Mouse (Mus musculus): ENCODE results near the gene Tfpi.

Gene Tfpi

DNA sequence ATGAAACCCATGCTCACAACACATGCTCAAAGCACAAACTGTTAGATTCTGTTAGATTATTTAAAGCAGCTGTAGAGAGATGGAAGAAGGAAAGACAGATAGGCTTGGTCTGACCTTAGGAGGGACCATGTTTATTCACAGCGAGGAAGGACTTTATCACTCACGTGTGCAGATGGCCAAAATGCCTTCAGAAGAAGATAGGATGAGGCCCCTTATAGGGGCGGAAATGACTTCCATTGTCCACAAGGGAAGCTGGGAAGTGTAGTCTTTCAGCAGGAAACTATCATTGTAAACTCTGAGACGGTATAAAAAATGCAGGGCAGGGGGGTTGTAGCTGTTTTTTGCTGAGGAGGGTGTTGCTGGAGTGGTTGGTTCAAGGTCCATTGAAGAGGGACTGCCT, at the start of gene Tfpi:
Tfpi (minus strand) TSS at position 199 of the 400 bp plus-strand sequence.
- DNase-seq: no peak

DNA sequence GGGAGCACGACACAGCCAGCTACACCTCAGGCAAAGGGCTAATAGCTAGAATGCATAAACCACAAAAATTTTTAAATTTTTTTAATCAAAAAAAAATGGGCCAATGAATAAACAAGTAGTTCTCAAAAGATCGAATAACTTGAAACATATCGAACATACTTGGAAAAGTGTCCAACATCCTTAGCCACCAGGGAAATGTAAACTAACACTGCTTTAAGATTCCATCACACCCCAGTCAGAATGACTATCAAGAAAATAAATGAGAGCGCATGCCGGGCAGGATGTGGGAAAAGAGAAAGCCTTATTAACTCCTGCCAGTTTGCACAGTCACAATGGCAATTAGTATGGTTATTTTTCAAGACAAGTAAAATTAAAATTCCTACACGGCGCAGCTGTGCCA, 49.6 kb upstream of the Tfpi start:
- DNase-seq: no peak

DNA sequence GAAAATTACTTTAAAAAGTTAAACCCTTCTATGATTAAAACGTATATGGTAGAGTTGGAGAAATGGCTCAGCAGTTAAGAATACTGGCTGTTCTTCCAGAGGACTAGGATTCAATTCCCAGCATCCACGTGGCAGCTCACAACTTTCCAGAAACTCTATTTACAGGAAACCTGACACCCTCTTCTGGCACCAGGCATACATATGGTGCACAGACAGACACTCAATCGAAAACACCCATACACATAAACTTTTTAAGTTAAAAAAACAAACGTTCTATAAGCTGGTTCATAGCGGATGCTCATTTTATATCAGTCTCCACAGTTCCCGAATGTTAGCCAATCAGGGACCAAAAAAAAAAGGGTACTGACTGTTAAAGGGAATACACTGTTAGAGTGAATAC, 49.2 kb upstream of the Tfpi start:
- DNase-seq: no peak

DNA sequence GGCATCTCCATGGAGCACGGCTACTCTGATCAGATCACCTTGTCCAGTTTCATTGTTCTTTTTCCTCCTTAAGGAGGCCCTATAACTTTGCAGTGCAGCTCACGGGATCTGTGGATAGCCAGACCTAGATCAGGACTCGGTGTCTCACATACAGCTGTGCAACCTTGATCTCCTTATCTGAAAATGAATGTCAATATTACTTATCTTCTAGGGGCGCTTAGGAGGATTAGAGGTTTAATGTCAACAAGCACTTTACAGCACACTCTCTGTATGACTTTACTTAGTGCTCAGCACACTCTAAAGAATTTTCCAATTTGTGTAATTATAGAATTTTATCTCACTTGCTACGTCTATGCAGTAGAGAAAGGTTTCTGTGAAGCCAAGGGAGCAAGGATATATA, 48.5 kb upstream of the Tfpi start:
- no peak for DNase-seq

DNA sequence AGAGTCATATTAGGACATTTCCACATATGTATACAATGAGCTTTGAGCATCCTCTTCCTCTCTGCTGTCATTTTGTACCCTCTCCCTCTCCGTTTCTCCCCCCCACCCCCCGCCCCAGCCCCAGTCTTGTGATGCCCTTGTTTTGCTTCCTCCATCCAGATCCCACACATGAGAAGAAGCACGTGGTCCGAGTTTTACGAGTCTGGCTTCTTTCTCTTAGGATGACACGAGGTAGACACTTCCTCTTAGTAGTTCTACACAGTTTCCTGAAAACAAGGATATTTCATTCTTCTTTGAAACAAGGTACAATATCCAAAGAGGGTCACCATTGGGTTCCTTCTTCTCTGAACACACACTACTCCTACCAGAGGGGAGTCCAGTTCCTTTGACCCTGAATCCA, 47.4 kb upstream of the Tfpi start:
- DNase-seq: no peak

DNA sequence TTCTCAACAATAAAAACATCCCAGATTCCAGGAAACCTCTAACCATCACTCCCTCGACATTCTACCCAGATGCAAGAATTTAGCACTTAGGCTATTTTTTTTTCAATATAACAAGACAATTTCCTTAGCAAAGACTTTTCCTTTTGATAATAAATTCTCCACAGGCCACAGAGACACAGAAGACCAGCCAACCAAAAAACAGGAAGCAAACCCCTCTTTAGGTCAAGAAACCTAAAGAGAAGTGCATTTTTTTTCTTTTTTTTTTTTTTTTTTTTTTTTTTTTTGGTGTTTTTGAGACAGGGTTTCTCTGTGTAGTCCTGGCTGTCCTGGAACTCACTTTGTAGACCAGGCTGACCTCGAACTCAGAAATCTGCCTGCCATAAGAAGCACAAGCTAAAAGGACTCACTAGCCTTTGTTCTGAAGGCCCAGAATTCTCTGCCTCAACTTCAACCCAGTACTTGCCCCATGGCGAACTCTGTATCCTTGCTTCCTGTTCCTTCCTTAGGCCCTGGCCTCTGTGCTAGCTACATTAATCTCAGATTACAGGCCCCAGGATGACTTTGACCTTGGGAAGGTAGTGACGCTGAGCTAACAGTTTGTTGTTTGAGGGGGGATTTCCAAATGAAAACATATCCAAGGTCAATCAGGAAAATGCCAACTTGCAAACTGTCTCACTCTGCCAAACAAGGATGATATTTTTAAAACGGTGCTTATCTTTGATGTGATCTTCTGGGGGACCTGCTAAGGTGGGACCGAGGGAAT, 46.7 kb upstream of the Tfpi start:
- no peak for DNase-seq

DNA sequence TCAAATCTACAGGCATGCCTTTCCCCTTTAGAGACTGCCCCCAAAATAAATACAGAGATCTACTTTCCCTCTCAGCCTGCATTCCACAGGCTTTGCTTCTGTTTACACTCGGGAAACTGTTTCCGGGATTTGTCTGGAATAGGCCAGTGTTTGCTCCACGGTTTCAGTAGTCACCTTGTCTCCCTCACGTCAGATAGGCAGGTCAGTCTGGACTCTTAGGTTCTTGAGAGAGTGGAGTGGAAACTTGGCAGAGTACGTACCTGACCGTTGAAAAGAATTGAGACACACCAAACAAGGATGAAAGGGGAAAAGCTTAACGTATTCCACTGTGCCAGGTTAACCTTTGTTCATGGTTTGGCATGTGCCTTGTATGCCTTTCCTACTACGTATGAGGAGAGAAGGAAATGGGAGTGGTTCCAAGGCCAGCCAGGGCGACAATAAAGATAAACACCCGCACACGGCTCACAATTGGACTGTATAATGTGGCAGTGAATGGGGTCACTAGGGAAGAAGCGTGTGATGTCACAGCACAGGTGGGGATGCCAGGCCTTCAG, 43.0 kb upstream of the Tfpi start:
- no peak for DNase-seq

DNA sequence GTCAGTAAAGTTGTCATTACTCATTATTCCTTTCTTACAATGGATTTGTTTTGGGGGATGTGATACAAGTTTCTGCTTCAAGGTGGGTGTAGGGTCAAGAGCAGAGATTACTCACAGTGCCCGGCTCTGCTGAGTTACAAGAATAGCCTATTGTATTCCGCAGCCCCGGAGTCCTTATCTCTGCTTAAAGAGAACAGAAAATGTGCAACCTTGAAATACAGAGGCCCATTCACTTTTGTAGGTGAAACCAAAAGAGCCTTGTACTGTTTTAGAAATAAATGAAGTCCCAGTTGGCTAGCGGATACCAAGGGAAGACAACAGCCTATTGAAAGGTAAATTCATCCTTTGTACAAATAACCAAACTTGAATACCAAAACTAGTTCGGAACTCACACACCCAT, 42.2 kb upstream of the Tfpi start:
- no peak for DNase-seq

DNA sequence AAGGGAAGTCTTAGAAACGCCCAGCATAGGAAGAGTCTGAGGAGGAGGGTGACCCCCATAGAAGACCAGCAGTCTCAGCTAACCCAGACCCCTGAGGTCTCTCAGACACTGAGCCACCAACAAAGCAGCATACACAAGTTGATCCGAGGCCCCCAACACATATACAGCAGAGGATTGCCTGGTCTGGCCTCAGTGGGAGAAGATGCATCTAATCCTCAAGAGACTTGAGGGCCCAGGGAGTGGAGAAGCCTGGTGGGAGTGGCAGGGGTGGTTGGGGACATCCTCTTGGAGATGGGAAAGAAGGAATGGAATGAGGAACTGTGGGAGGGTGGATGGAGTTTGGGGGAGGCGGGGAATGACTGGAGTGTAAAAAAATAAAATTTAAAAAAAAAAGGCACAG, 36.7 kb upstream of the Tfpi start:
- no peak for DNase-seq

DNA sequence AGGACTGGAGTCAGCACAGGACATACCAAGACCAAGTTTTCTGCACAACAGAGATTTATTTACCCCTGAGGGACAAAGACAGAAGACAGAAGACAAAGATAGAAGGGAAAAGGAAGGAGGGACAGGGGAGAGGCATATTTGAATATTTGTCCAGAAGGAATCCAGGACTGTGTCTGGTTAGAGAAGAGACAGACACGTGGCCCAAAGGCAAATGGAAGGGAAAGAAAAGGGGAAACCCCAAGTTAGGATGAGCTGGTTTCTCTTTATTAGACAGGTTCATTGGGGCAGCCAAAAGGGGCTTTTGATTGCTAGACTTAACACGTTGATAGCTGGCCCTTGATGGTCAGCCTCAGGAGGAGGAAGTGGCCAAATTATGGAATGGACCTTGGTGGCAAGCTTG, 34.9 kb upstream of the Tfpi start:
- DNase-seq: no peak

DNA sequence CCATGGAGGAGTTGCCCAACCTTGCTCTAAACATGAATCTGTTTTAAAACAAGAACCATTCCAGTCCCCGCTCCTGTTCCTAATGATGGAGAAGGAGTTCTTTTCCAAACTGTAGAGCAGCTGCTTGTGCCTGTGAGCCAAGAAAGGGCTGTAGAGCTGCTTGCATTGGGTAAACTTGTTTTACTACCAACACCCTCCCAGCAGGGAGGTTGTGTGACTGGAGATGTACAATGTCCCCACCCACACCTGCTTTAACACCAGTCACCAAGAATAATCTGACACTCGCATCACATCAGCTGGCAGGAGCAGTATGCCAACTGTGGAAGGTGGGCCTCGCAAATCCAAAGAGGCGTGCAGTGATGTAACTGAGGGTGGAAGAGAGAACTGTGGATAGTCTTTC, 34.5 kb upstream of the Tfpi start:
- DNase-seq: no peak

DNA sequence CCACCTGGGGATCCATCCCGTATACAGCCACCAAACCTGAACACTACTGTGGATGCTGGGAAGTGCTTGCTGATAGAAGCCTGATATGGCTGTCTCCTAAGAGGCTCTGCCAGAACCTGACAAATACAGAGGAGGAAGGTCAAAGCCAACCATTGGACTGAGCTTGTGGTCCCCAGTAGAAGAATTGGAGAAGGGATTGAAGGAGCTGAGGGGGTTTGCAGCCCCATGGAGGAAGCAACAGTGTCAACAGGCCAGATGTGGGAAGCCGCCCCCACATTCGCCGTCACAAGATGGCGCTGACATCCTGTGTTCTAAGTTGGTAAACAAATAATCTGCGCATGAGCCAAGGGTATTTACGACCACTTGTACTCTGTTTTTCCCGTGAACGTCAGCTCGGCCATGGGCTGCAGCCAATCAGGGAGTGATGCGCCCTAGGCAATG, 28.4 kb upstream of the Tfpi start:
- peak; percentile 3 to 47 for DNase-seq

DNA sequence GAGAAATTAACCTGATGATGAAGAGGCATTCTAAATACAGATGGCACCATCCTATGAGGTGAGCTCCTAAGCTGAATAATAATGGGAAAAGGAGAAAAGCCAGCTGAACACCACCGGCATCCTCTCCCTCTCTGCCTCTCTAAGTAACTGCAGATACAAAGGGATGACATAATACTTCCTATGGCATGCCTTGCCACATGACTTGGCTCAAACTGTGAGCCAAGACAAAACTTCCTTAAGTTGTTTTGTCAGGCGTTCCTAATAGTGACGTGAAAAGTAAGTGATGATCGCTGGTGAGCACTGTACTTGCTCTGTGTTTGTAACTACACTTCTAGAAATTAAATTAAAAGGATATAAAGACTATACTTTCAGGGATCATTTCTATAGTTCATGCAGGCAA, 27.7 kb upstream of the Tfpi start:
- no peak for DNase-seq

DNA sequence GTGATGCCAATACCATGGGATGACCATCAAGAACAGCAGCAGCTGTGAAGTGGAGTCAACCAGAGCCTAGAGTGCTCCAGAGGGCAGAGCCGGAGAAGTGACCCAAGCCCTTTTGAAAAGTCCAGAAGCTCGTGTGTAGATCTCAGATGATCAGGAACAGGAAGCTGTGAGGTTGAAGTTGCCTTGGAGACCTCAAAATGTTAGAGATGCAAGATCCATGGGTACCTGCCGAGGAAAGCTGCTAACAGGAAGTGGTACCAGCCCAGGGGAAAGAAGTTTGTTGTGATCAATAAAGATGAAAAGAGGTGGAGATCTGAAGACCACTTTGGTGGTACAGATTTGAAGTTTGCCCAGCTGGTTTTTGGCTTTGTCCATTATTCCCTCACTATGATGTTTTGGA, 22.3 kb upstream of the Tfpi start:
- DNase-seq: no peak

DNA sequence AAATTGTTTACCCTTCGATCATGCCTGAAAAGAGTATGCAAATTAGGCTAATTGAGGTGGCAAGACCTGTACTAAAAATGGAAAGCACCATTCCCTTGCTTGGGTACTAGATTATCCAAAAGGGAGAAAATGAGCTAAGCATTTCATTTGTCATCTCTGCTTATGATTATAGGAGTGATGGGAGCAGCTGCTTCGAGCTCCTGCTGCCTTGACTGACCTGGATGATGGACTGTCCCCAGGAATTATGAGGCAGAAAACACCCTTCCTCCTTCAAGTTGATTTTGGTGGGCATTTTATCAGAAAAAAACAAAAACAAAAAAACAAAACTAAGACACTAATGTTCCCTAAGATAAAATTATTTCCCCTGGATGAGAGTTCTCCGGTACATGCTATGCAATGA, 18.5 kb upstream of the Tfpi start:
- DNase-seq: no peak

DNA sequence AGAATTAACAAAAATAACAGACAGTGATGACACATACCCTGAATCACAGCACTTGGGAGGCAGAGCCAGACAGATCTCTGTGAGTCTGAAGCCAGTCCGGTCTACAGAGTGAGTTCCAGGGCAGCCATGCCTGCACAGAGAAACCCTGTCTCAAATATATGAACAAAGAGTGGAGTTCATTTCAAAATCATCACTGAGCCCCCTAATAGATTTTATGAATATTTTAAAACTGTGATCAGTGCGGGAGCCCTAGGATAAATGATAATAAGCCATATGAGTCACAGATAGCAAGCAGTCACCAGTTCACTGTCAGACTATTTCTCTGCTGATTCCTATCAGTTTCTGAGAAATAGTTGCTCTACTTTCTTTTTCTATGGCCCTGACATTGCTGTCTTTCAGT, 17.1 kb upstream of the Tfpi start:
- DNase-seq: no peak

DNA sequence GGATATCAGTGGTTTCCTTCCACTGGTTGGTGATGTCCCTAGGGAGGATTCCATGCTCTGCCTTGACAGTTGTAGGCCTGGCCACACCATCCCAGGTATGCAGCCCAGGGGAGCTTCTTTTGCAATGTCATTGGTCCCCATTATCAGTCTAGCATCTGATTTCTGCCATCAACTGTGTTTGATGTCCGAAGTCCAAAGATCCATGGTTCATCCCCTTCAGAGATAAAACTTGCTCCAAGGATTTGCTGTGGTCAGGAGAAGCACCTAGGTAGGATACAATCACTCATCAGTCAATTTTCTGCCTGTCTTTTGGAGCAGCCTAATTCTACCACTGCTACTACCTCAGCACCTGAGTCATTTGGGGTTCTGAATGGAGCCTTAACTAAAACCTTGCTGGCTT, 15.1 kb upstream of the Tfpi start:
- no peak for DNase-seq

DNA sequence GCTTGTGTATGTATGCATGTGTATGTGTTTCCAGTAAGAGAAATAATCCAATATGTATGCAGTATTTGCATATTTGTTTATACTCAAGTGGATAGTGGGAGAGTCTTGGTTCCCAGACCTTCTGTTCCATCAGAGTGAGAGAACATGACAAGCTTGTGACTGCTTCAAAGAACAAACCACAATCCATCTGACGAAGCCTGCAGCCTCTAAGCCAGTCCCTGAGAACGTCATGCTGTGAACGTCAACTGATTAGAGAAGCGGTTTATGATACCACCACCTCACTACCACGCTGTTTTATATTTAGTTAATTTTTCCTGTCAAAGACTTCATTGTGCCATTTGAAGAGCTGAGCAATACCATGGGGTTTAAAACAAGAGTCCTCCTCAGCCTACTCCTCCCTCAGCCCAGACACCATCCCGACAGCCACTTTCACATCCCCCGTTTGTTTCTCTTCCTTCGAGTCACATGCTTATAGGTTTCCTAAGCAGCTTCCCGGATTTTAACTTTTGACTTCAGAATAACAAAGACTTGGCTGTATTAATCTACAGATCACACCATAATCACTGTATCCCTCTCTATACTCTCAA, 11.2 kb upstream of the Tfpi start:
- DNase-seq: no peak

DNA sequence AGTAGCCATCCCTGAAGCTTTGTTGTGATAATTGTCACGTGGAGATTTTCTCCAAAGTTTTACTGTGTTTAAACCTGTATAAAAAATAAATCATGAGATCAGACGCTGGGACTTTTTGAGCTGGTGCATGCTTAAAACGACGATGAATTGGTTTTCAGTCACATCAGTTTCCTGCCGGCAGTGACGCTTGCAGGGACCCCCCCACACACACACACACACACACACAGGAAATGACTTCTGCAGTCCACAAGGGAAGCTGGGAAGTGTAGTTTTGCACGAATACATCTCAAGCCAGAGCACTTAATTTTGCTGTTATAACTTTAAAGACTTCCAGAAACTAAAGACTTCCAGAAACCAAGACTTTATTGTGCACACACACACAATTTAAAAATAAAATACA, 5.3 kb upstream of the Tfpi start:
- DNase-seq: peak; percentile 36 to 68

DNA sequence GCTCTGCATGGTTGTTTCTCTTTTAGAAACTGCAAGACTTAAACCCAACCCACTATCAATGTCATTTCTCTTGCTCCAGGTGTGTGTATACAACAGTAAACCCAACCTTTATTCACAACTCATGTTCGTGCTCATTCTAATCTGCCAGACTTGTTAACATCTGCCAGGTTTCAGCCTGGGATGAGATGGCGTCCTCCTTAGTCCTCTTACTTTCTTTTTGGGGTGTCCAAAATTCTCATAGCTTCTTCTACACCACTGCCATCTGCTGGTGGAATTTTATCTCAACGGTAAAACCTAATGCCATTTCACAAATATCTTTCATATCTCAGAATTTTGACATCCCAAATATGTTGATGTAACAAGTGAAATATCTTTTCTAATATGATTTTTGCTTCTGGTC, 2.5 kb upstream of the Tfpi start:
- peak in 1 of 2 experiments; percentile 14 for DNase-seq

DNA sequence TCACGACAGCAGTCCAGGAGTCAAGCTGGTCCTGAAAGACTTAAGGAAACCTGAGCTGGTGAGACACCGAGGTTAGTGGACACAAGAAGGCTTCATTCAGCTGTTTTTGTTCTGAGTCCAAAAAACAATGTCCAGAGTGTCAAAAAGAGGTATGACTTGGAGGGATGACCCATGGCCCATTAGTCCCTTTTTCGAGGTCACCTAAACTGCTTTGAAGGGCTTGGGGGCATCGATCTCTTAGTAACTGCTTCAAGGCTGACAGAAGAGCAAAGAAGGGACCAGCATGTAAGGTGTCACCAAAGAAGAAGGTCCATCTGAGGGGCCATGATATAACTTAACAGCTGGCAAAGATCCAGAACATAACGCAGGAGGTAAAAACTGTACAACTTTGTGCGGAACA, 1.2 kb upstream of the Tfpi start:
- no peak for DNase-seq

DNA sequence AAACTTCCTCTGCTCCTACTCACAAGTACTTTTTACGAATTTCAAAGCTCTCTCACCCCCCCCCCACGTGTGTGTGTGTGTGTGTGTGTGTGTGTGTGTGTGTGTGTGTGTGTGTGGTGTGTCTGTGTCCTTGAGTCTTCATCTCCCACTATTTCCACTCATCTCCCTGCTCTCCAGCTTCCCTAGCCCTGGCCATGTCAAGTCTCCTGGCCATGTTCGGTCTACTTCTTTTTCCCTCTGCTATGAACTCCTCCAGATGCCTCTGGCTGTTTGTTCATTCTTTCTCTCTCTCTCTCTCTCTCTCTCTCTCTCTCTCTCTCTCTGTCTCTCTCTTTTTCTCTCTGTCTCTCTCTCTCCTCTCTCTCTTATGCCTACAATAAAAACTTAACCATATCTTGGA, 444 bp downstream of the Tfpi start:
- no peak for DNase-seq

DNA sequence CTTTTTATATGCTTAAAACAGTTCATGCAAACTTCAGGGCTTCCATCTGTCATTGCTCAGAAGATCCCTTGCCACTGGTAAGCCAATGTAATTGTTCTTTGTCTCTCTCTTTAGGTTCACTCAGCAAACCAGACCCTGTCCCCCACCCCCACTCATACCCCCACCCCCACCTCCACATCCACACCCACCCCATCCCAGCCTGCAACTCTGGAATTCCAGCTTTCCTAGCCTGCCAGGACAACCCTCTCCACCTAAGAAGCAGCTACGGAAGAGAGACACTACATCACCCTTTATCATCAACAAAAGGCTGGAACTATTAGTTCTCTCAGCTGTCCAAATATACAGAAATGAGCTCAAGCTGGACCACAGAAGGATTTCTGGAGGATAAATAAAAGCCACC, 974 bp downstream of the Tfpi start:
- no peak for DNase-seq

DNA sequence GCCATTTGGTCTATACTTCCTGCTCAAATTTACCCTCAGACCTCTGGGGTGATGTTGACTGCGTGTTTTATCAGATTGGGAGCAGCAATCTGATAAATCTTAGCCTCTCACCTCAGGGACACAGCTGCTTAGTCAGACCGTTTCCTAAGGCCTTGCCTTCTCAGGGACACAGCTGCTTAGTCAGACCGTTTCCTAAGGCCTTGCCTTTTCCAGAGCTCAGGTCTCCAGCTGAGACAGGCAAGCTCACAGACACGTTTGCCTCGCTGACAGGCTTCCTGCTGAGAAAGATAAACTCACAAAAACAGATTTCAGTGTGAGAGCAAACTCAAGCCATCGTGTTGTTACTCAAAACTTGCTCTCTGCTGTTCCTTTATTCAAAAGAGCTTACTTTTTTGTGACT, 1.9 kb downstream of the Tfpi start:
- no peak for DNase-seq

All from thymus, postnatal 36 days (tissue).